Mouse (Mus musculus) kidney, postnatal 36 days (tissue): ENCODE measurements around the gene Armc2.

Experiments used
- DNase-seq, 2 experiments: peaks; one replicate each; pipeline ENCODE4 v3.0.0; 2021 to 2022; ENCODE audit warnings: mixed read lengths in 2 of 2

Gene Armc2

DNA sequence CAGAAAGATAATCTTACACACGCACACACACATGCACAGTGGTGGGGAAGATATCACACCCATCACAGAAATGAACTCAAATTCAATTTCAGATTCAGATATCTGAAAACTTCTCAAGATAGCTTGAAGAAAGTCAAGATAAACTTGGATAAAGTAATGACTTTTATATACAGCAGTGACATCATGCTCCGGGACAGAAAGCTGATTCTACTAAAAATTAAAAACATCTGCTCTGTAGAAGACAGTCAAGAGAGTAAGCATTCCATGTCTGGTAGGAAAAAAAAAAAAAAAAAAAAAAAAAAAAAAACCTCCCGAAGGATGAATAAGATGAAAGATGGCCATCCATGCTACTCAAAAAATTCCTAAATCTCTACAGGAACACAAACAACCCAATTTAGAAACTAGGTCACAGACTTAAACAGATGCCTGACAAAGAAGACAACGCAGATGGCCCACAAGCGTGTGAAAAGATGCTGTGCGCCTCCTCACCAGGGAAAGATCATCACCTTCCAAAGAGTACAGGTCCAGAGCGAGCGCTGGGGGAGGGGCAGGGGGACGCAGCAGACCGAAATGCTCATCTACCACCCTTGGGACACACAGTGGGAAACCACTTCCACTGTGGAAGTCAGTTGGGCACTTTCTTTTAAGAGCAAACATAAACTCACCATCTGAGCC is 7.3 kb downstream of the Armc2 start:
- DNase-seq = no peak

DNA sequence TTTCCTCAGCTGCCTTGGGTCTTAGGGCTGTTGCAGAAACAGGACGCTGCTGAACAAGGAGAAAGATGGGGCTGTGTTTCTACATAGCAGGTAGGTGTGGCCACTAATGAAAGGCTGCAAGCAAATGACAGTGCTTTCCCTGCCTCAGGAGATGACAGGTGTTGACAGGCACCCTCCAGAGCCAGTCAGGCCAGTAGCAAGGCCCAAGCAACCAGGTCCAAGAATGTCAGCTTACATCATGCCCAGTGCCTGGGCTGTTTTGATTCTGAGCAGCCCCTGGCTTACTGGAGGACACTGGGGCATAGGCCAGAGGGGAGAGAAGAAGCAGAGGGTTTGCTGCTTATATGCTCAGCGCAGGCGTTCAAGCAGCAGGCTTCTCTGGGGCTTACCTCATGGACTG is 13.0 kb downstream of the Armc2 start:
- no peak for DNase-seq

DNA sequence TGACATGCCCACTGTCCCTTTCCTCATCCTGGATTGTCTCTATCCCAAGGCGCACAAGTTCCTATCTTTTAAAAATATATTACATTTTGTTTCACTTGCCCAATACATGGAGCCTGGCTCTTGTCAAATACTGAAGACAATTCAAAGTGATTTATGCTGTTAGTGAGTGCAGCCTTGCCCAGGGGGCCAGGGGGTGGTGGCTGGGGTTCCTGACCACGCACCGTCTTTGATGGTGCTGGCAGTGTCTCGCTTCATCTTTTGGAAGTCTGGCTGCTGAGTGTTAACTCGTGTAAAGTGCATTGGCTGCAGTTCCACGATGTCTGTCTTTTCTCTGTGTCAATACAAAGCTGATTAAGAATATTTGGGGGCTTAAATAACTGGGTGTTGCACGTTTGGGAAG is 13.6 kb downstream of the Armc2 start:
- no peak for DNase-seq

DNA sequence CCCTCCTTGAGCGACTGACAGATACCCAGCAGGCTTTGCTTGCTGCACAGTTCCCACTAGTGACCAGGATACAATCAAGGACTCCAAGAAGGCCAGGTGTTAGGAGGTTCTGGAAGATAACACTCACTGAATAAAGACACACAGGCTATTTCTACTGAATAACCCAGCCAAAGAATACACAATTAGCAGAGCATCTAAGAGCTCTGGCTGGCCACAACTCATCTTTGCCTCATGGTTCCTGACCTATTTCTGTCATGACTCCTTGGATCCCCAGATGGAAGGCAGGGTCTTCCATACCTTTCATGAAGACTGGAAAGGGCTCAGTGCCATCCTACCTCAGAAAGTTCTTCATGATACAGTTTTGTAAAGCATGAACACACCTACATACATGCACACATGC is 14.2 kb downstream of the Armc2 start:
- DNase-seq = no peak

DNA sequence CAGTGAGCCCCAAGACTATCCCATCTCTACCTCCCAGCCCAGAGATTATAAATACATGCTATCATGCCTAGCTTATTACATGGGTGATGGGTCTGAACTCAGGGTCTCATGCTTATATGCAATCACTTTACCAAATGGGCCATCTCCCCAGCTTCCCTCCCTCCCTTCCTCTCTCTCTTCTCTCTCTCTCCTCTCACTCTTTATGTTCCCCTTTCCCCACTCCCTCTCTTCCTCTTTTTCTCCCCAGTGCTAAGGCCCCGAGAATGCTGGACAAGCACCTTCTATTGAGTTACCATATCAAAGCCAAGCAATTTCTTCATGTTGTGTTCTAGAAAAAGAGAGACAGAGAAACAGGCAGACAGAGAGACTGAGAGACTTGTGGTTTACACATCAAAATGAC is 14.7 kb downstream of the Armc2 start:
- no peak for DNase-seq

DNA sequence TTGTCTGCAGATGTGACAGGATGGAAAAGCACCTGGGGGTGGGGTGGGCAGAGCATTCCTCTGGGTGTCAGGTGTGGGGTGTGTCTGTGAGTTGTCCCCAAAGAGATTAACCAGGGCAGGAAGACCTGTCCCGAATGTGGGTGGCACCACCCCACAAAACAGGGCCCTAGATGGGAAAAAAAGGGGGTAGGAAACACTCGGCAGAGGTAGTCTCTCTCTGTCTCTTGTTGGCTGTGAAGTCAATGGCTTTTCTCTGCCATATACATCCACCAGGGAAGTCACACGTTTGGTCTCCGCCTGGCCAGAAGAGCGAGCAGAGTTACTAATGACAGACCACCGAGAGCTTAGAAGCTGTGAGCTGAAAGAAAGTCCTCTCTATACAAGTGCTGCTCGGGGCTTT is 15.8 kb downstream of the Armc2 start:
- DNase-seq = no peak

DNA sequence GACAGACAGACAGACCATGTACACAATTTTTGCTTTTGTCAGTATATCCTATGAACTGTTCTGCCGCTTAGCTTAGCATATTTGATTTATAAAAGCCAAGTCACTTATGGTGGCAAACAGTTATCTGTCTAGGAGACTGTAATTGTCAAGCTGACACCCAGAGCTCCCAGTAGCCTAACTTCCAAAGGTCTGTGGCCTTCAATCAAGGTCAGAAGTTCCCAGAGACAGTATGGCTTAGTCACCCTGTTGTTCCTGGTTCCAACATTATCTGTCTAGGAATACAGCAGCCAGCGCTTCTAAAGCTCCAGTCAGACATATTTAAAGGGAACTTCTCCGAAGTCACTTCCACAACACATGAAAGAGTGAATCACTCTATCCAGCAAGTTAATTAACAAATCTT is 17.0 kb downstream of the Armc2 start:
- DNase-seq = no peak

DNA sequence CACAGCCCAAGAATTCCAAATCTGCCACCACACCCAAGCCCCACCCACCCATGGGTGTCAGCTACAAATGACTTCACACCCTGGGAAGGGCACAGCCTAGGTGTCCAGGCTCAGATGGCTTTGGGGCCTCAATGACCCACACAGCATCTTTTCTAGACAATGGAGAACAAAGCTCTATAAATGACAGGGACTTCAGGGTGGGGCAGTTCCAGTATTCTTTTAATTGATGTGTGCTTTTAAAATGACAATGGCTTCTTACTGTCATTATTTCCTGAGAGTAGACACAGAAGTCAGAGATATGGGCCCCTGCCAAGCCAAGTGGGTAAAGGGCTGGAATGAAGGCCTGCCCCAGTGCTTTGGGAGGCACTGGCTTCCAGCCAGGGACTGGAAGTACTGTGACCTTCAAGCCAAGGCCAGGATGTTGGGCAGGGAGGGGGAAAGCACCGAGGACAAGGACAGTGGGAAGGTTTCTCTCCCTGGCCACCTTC is 20.5 kb downstream of the Armc2 start:
- peak; percentile 86 to 91 for DNase-seq

DNA sequence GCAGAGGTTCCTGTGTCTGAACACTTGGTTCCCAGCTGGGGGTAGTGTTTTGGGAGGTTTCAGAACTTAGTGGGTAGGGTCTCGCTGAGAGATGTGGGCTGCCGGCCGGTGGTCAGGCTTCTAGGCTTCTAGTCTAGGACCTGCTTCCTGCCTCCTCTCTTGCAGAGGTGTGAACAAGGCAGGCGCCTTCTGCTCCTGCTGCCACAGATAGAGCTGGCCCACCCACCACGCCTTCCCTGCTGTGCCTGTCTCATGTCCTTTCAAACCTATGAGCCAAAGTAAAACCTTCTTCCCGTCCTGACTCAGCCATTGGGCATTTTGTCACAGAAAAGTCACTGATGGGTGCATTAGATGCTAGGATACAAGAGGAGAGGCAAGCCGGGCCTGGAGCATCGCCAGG is 22.1 kb downstream of the Armc2 start:
- no peak for DNase-seq

DNA sequence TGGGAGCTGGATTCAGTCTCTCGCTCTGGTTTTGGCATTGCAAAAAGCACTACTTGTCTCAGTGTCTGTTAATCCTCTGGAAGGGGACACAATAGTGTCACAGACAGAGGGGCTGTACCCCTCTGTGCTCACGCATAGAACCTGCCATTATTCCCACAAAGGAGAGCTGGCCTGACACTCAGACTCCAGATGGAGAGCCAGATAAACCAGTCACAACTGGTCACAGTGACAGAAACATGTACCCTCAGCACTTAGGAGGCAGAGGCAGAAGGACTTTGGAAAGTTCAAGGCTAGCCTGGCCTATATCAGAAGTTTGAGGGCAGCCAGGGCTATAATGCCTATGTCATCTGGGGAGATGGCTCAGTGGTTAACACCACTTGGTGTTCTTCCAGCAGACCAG is 23.2 kb downstream of the Armc2 start:
- no peak for DNase-seq

DNA sequence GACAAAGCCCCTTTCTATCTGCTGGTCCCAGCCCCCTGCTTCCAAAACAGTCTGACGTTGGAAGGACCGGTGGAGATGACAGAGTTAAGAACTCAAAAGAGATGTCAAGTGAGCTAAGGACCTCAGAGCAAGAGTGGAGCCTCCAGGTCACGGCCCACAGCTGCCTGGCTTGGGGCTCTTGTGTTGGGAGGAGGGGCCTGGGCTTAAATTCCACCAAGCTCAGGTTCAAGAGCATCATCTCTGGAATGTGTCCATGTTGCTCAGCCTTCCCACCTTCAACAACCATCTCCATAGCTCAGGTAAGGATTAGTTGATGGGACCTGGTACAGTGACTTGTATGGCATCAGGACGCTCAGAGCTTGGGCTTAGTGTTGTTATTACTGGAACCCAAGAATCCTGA is 23.7 kb downstream of the Armc2 start:
- no peak for DNase-seq

DNA sequence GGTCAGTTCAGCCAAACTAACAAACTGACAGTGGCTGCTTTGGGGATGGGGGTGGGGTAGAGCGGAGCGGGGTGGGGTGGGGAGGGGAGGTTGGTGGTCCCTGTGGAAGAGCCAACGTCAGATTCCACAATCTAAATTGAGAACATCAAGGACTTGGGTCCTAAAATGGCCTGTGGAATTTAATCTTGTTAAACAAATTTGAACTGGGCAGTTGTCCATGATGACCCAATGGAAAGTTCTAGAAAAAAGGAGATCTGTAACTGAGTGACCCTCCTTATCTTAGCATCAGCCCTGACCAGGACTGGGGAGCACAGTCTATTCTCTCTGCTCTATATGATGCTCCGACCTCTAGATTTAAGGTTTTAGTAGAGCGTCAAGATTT is 26.2 kb downstream of the Armc2 start:
- peak in 1 of 2 experiments; percentile 50 for DNase-seq

DNA sequence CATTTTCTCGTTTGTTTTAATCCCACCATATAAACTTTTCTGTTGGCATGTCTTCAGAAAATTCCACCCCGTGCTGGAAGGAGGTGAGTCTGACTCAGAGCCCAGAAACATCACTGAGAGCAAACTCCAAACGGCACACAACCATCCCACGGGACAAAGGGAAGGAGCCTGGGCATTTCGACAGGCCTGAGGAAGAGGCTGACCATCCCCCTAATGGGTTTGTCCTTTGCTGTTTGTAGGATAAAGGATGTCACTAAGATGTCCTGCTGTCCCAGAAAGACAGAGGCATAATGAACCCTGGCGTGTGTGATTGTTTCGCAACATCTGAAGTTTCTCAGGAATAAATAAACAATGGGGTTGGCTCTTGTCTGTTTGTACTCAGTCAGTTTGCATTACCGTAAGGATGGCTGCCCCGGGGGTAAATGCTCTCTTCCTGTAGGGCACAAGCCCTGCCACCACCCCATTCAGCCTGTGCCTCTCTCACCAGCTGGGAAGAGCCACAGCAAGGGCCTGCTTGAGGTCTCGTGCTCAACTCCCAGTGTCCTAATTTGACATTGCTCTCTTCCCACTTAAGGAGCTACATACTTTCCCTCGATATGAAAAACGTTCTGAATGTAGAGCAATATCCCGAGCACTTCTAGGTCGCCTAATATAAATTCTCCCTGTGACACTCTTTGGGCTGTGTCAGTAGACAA is 26.7 kb downstream of the Armc2 start:
- peak in 1 of 2 experiments; percentile 43 for DNase-seq

DNA sequence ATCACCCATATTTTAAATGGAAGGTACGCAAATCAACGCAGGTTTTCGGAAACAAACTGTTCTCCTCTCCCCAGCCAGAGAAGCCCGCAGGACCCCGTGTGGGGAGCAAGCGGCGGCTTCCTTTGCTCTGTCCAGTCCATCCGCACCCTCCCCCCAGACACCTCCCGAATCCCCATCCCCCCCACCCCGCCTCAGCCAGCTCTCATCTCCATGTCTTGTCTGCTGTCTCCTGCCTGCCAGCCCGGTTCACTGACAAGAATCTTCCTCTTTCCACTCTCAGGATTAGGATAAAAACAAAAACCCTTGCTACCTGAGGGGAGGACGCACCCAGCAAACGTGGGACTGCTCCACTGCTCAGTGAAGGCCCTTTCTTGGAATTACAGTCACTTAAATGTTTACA is 27.3 kb downstream of the Armc2 start:
- no peak for DNase-seq

DNA sequence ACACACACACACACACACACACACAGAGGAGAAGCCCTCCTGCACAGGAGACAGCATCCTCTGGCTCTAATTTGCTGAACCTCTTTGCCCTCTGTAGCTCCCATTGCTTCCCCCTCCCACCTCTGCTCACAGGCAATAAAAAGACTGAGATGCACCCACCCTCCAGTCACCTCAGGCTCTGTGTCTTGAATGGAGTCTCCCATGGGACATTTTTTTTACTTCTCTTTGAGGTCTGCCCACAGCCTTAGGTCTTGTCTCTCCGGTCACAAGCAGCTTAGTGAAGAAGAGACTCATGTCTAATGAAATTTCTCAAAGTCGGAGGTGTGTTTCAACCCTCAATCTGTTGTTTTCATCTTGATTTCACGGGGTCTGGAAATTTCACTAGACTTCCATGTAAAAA is 29.3 kb downstream of the Armc2 start:
- DNase-seq = no peak

DNA sequence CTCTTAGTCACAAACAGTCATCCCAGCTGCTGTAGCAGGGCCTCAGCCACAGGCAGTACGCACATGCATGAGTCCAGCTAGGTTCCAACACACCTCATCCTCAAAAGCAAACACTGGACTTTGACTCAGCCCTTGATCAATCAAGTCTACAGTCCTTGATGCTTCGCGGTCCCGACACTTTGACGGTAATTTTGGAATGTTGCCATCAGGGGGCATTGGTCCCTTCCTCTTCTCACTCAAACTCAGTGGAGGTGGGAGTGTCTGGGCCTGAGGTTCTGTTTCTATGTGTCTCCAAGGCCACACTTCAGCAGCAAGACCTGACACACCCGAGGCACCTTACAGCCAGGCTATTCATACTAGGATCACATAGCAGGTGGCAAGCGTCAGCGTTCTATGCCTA is 32.1 kb downstream of the Armc2 start:
- no peak for DNase-seq

DNA sequence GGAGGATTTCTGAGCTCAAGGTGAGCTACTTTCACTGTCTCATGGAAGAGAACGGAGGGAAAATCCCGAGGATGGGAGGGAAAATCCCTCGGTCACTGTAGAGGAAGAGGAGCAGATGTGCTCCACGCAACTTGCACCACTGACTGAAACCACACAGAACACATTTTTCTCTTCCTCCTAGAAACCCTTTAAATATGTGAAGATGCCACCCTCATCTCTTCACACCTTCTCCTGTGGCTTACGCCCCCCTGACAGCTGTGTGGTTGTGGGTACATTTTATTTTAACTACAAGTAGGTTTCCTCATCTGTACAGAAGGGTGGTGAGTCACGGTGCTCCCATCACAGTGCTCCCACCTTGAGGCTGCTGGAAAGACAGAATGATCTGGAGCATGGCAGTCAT is 34.0 kb downstream of the Armc2 start:
- DNase-seq = no peak

DNA sequence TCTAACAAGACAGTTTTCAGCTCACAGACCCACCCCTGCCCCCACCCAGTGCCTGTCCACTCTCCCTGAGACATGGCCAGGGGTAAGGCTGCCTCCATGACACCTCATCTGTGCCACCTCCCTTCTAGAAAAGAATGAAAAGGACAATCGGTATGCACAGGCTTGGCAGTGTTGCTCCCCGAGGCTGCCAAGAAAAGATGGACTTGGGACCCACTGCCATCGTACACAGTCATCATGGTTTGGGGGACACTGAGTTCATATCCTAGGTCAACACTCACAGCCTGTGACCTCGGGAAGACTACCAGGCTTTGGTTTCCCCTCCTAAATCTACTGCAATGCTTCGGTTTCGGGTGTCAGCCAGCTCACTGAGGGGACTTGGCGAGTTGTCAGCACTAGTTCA is 35.4 kb downstream of the Armc2 start:
- peak; percentile 70 to 75 for DNase-seq

DNA sequence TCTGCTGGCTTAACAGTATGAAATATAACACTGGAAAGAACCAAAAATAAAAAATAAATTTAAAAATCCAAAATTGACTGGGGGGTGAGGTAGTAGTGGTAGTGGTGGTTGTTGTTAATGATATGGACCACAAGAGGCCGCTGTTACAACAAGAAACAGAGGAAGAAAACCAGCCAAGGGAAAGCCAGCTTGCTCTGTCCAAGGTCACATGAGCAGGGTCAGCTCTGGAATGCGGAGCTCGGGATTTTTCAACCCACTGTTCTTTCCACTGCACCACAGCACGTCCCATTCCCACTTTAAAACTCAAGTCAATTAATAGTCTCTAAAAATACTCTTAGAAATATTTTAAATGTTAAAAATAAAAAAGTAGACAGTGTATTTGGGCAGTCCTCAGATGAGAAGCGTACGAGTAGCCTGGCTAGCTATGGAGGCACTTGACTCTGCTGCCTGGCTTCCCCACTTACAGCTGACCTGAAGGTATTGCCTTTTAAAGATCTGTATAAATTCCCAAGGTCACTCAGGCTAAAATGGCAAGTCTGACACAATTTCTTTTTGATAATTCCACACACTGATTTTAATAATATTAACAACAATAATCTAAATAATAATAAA is 37.4 kb downstream of the Armc2 start:
- DNase-seq = peak; percentile 84 to 91

DNA sequence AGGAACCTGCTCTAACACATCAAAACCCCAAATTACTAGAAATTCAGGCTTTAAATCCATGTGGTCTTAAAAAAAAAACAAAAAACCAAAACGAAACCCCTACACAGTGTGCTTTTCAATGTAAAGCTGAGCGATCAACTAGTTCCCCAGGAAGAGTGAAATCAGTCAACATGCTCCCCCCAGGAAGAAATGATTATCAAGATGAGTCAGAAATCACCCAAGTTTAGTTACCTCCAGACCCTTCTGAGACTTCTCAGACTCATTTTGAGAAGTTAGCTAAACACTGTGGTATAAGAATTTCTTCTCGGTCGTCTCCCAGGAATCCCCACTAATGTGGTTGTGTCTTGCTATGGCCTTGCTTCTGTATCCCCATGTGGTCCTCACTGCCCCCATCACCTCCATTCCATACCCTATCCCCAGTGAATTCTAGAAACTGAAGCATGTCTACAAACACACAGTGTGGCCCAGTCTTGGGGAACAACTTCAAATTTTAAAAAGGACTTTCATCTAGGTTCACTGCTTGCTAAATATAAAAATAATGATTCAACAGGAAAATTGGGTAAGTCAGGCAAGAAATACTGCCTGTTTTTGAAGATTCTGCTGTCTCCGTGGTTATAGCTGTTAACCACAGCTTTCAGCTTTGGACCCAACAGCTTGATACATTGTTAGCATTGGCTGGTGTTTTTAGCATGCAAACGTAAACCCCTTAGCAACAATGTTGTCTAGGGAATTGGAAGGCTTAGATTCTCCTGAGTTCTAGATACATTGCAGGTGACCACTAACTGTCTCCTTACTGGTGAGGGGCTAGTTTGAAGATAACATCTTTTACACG is 39.6 kb downstream of the Armc2 start:
- no peak for DNase-seq

DNA sequence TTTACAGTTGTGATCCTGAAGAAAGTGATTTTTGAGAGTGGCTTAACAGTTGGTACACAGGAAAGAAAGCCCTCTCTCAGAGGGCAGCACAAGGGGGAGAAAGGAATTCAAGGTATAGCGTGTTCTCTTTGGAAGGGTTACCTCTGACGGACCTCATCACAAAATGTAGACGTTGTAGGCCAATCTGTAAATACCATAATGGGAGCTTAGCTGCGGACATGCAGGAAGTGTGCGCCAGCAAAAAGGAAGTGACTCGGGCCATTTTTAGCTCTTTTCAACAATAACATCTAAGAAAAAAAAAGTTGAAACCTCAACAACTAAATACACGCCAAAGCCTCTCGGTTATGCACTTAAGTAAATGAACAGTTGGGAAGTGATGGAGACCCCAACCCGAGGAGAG is 45.6 kb downstream of the Armc2 start:
- DNase-seq = no peak

DNA sequence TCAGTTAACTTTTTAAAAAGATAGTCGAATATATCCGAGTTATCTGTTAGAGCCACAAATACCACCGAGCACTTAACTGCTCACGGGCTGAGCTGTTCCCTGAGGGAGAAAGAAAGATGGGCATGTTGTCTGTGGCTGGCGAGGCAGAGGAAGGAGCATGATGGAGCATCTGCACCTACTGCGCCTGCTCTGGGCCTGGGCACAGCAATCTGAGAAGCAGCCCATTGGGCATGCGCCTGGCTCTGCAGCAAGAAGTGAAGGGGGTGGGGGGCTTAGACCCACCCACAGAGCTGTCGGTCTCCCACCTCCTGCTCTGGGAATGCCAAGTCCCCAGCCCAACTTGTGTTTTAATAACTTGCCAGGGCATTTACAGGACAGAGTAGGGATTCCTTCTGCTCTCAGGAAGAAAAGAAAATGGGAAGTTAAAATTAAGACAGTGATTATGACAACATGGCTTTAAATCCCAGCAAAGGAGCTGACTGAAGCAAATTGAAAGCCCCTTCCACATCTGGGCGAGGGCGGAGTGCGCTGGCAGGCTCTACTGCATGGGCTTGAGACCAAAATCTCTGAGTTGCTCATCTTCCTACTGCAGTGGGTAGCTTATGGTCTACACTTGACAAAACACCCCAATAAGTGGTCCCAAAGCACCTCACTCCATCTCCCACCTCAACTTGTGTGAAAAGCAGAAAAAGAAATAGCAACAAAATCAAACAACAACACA is 50.2 kb downstream of the Armc2 start:
- no peak for DNase-seq

DNA sequence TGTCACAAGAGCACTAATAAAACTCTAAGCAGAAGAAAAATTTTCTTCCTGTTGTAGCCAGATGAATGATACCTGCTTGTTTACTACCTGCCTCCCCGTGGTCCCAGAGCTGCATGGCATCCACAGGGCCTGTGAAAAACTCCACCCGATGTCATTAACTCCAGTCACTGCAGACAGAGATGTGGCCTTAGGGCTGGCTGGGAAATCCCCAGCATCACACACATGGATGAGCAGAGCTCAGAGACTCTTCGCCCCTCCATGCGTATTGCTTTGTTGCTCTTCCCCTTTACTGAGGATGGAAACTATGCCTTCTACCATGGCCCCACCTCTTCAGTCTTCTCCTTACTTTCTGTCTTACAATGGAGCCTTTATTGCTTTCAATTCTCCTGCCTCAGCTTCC is 55.5 kb downstream of the Armc2 start:
- no peak for DNase-seq
